Mouse (Mus musculus): ENCODE results near the gene Slc38a1.

- TF ChIP-seq CTCF (IDR thresholded peaks at IDR 0.05; ENCODE audit: borderline replicate concordance, insufficient read depth, low read depth, low read length) (no peak), POLR2A (IDR thresholded peaks at IDR 0.05; ENCODE audit: borderline replicate concordance, insufficient read depth, low read length) (no peak)
Measured at GRCm38 (mm10) chr15:96594316-96594715, 48.4 kb downstream of the Slc38a1 start.

Data from cerebellum, adult 2 months (tissue).